Comparison of ENCODE assay signal across 17 mouse cellular contexts in genomic region chr14:61662307-61662706, GRCm38 (mm10). TPM values are rescaled to one million over a fixed set of nuclear protein-coding genes. Genes with fewer than 3 reads are reported as not detected.
"Had no signal": no experiment of that assay in that cellular context is flagged by ENCODE, and none has a peak within 500 bp of the region (broad histone marks: within the 10 kb centered on the region; RNA-seq: fewer than 3 reads in every experiment).

No protein-coding gene starts in this region.

- H3K9ac ChIP-seq: lung, embryonic 14.5 days; midbrain, embryonic 13.5 days; midbrain, embryonic 15.5 days; neural tube, embryonic 12.5 days; stomach, embryonic 15.5 days had no signal

- H3K9me3 ChIP-seq: midbrain, embryonic 13.5 days; midbrain, embryonic 15.5 days; neural tube, embryonic 12.5 days; stomach, embryonic 15.5 days had no signal

- H3K36me3 ChIP-seq: midbrain, embryonic 13.5 days; midbrain, embryonic 15.5 days; neural tube, embryonic 12.5 days; stomach, embryonic 15.5 days had no signal

- H3K27ac ChIP-seq: midbrain, embryonic 13.5 days; midbrain, embryonic 15.5 days; neural tube, embryonic 12.5 days; stomach, embryonic 15.5 days; stomach, postnatal 0 days had no signal

- H3K4me3 ChIP-seq: midbrain, embryonic 13.5 days; midbrain, embryonic 15.5 days; neural tube, embryonic 12.5 days; stomach, embryonic 15.5 days had no signal

- H3K4me2 ChIP-seq: lung, embryonic 14.5 days; midbrain, embryonic 11.5 days; midbrain, embryonic 13.5 days; midbrain, embryonic 15.5 days; neural tube, embryonic 12.5 days; stomach, embryonic 15.5 days had no signal

- H3K27me3 ChIP-seq: midbrain, embryonic 13.5 days; midbrain, embryonic 15.5 days; neural tube, embryonic 12.5 days; stomach, embryonic 15.5 days had no signal

- ATAC-seq: midbrain, embryonic 13.5 days; midbrain, embryonic 15.5 days had no signal

- DNase-seq: lung, adult 18-20 months; lung, embryonic 14.5 days; lung, postnatal 10 days; lung, postnatal 4 days; right cerebral cortex, postnatal 14 days; thymus, adult 2 months; thymus, postnatal 25 days; thymus, postnatal 4 days had no signal

- H3K4me1 ChIP-seq: midbrain, embryonic 13.5 days; midbrain, embryonic 15.5 days; neural tube, embryonic 12.5 days; stomach, embryonic 15.5 days had no signal

RNA-seq across cellular contexts. Expression of gene Kcnrg, which starts 55.0 kb away (rescaled TPM):
- total RNA-seq: monocyte, adult 5-6 weeks; neutrophil, adult 5-6 weeks had no signal
- polyA plus RNA-seq: spleen, adult 2 months had no signal
